Mouse (Mus musculus): ENCODE measurements around the gene Smim23. TPM values are rescaled to one million over a fixed set of nuclear protein-coding genes. Genes with fewer than 3 reads are reported as not detected.

Smim23 gene
- polyA plus RNA-seq, 1 experiment, result not detected

DNA sequence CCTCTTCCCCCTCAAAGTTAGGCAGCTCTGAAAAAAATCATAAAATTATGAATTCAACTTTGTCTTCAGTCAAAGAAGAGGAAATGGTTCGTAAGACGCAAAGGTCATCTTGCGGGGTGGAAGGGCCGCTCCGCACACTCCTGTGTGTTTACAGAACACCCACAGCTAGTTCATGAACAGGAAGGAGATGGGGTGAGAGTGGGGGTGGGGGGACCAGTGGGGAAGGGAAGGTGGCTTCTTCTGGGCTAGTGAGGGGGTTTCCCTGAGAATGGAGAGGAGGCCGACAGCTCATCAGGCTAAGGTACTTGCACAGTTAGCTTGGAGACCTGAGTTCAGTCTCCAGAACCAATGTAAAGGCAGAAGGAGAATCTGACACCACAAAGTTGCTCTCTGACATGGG lies 22.7 kb downstream of the Smim23 start:
- no peak for DNase-seq (ENCODE audit: low read depth in 1 of 2, low spot score in 2 of 2)
- no peak overlapping the region for H3K27ac ChIP-seq (ENCODE audit: insufficient read depth, low read length)
- no peaks in the 10 kb centered on the region for H3K4me1 ChIP-seq (ENCODE audit: control insufficient read depth, insufficient read depth, insufficient read length)
- TF ChIP-seq POLR2A (IDR thresholded peaks at IDR 0.05; ENCODE audit: low read depth, low read length) (no peak), CTCF (IDR thresholded peaks at IDR 0.05; ENCODE audit: extremely low read depth, insufficient read depth, insufficient read length, insufficient replicate concordance) (no peak)
- H3K4me3 ChIP-seq (ENCODE audit: extremely low read depth, insufficient read depth, insufficient read length), result no peak overlapping the region
- no peaks in the 10 kb centered on the region for H3K27me3 ChIP-seq (ENCODE audit: control insufficient read depth, insufficient read depth, low read length)
- no peaks in the 10 kb centered on the region for H3K36me3 ChIP-seq (ENCODE audit: control insufficient read depth, insufficient read depth, low read length)
- 29% methylated on average over 6 of the region's 6 CpGs for WGBS

DNA sequence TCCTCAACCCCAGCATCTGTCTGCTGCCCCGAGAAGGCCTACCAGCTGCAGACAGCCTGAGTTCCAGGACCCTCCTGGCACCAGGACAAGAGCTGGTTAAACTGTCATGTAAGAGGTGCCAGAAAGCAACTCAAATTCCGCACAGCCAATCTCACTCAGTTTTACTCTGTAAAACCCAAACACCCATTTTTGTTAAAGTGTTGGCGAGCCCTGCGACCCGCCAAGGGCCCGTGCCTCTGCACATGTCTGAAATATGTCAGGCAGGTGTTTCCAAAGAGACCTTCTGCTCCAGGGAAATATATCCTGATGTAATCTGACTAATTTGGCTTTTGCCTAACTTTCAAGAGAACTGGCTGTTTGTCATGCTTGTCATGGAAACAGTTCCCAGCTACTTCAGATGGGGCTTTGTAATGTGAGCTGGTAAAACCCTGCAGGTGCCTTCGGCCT lies 23.5 kb downstream of the Smim23 start:
- TF ChIP-seq CTCF (IDR thresholded peaks at IDR 0.05; ENCODE audit: extremely low read depth, insufficient read depth, insufficient read length, insufficient replicate concordance) (no peak), POLR2A (IDR thresholded peaks at IDR 0.05; ENCODE audit: low read depth, low read length) (no peak)
- 88% methylated on average over 7 of the region's 7 CpGs for WGBS

DNA sequence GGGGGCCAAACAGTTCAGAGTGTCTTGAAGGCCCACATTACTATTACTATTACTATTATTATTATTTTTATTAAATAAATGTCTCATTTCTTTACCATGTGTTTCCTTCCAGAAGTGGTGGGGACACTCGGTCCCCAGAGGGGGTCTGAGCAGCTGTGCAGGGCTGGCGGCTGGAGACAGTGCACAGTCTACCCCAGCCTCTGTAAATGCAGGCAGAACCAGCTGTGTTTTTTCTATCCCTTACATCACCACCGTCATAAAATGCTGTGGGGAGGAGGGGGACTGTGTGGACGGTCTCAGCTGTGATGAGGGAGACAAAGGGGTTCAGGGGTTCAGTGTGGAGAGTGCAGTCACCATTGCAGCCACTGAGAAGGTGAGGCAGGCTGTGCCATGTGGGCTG lies 26.0 kb downstream of the Smim23 start:
- H3K27ac ChIP-seq (ENCODE audit: insufficient read depth, low read length), result no peak overlapping the region
- H3K4me3 ChIP-seq (ENCODE audit: extremely low read depth, insufficient read depth, insufficient read length), result no peak overlapping the region
- DNase-seq (ENCODE audit: low read depth in 1 of 2, low spot score in 2 of 2), result no peak
- no peak for TF ChIP-seq CTCF (IDR thresholded peaks at IDR 0.05; ENCODE audit: extremely low read depth, insufficient read depth, insufficient read length, insufficient replicate concordance)
- TF ChIP-seq POLR2A (IDR thresholded peaks at IDR 0.05; ENCODE audit: low read depth, low read length), result no peak
- H3K36me3 ChIP-seq (ENCODE audit: control insufficient read depth, insufficient read depth, low read length), result no peaks in the 10 kb centered on the region
- WGBS, result 73% methylated on average over 4 of the region's 4 CpGs
- H3K27me3 ChIP-seq (ENCODE audit: control insufficient read depth, insufficient read depth, low read length), result no peaks in the 10 kb centered on the region
- no peaks in the 10 kb centered on the region for H3K4me1 ChIP-seq (ENCODE audit: control insufficient read depth, insufficient read depth, insufficient read length)

More for the DNA sequence above, 23.5 kb downstream of the Smim23 start:
- DNase-seq (ENCODE audit: low read depth in 1 of 2, low spot score in 2 of 2), result no peak
- Histone ChIP-seq H3K27me3 (ENCODE audit: control insufficient read depth, insufficient read depth, low read length) (no peaks in the 10 kb centered on the region), H3K4me3 (ENCODE audit: extremely low read depth, insufficient read depth, insufficient read length) (no peak overlapping the region), H3K36me3 (ENCODE audit: control insufficient read depth, insufficient read depth, low read length) (no peaks in the 10 kb centered on the region), H3K4me1 (ENCODE audit: control insufficient read depth, insufficient read depth, insufficient read length) (no peaks in the 10 kb centered on the region), H3K27ac (ENCODE audit: insufficient read depth, low read length) (no peak overlapping the region)

DNA sequence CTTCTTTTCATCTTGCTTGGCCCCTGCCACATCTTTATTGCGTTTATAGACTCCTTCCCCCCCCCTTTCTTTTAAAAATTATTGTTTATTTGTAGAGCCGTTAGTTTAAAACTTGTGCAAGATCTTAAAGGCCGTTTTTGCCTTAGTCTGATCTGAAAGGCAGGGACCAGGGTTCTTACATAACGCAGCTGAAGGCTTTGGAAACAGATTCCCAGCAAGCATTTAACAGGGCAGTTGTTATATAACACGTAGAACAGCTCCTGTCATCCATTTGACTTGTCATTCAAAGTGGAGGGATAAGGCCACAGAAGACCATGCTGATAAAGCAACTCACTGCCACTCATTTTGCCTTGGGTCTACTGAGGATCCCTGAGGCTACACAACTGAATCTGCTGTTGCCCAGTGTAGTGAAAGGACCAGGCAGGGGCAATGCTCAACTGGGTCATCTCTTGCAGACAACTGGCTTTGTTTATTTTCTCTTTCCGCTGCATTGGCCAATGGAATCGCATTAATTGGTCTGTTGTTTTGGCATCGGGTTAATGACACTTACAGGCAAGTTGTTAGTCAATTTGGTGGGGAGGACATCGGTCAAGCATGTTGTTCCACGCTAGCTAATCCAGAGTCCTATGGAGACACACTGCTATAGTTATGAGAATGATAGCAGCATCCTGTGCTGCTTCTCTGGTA lies 29.5 kb downstream of the Smim23 start:
- no peaks in the 10 kb centered on the region for H3K4me1 ChIP-seq (ENCODE audit: control insufficient read depth, insufficient read depth, insufficient read length)
- no peak overlapping the region for H3K27ac ChIP-seq (ENCODE audit: insufficient read depth, low read length)
- no peak for DNase-seq (ENCODE audit: low read depth in 1 of 2, low spot score in 2 of 2)
- WGBS, result 65% methylated on average over 10 of the region's 10 CpGs
- no peak for TF ChIP-seq CTCF (IDR thresholded peaks at IDR 0.05; ENCODE audit: extremely low read depth, insufficient read depth, insufficient read length, insufficient replicate concordance)
- H3K27me3 ChIP-seq (ENCODE audit: control insufficient read depth, insufficient read depth, low read length), result no peaks in the 10 kb centered on the region
- H3K4me3 ChIP-seq (ENCODE audit: extremely low read depth, insufficient read depth, insufficient read length), result no peak overlapping the region
- no peaks in the 10 kb centered on the region for H3K36me3 ChIP-seq (ENCODE audit: control insufficient read depth, insufficient read depth, low read length)

DNA sequence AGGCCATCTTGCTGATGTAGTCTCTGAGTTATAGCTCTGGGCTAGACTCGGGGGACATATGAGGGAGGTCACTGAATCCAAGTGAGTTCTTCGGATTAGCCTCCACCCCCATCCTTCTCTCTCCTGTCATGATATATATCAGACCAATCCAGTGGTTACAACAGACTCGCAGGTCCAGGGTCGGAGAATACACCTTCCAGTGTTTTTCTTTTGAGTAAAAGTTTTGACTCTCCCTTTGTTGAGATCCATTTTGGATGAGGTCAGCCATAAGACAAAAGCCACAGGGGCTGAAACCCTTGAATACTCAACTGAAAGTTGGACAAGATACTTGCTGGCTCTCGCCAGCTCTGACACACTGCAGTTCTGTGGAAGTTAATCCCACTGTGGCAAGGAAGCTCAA lies 38.2 kb downstream of the Smim23 start:
- H3K27me3 ChIP-seq (ENCODE audit: control insufficient read depth, insufficient read depth, low read length), result no peaks in the 10 kb centered on the region
- no peaks in the 10 kb centered on the region for H3K36me3 ChIP-seq (ENCODE audit: control insufficient read depth, insufficient read depth, low read length)
- DNase-seq (ENCODE audit: low read depth in 1 of 2, low spot score in 2 of 2), result no peak
- H3K4me1 ChIP-seq (ENCODE audit: control insufficient read depth, insufficient read depth, insufficient read length), result no peaks in the 10 kb centered on the region
- WGBS, result 83% methylated on average over 5 of the region's 5 CpGs
- no peak overlapping the region for H3K4me3 ChIP-seq (ENCODE audit: extremely low read depth, insufficient read depth, insufficient read length)
- H3K27ac ChIP-seq (ENCODE audit: insufficient read depth, low read length), result no peak overlapping the region
- no peak for TF ChIP-seq CTCF (IDR thresholded peaks at IDR 0.05; ENCODE audit: extremely low read depth, insufficient read depth, insufficient read length, insufficient replicate concordance)
- TF ChIP-seq POLR2A (IDR thresholded peaks at IDR 0.05; ENCODE audit: low read depth, low read length), result no peak

DNA sequence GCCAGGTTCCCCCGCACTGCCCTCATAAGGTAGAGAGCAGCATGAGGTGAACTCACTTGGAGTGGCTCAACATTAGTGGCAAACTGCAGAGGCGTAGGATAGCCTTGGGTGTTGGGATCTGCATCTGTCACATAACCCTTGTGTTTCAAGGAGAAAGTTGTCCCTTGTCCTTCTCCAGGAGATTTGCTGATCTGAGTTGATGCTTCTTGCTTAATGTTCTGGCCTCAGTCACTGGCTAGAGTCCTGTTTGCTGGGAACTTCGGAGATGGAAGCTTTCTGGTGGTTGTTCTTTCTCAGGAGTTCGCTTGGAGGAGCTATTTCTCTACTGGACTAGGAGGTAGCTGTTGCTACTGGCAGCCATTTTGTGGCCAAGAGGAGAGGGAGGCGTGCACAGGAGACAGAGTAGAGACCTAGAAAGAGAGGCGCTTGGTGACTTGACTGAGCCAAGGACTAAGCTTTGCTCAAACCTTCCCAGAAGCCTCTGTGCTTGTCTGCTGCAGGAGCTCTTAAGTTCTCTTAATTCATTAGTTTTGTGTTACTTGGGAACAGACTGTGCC lies 38.7 kb downstream of the Smim23 start:
- WGBS, result 85% methylated on average over 6 of the region's 6 CpGs
- no peak for DNase-seq (ENCODE audit: low read depth in 1 of 2, low spot score in 2 of 2)
- no peaks in the 10 kb centered on the region for H3K36me3 ChIP-seq (ENCODE audit: control insufficient read depth, insufficient read depth, low read length)
- no peak overlapping the region for H3K4me3 ChIP-seq (ENCODE audit: extremely low read depth, insufficient read depth, insufficient read length)
- H3K27ac ChIP-seq (ENCODE audit: insufficient read depth, low read length), result no peak overlapping the region
- TF ChIP-seq CTCF (IDR thresholded peaks at IDR 0.05; ENCODE audit: extremely low read depth, insufficient read depth, insufficient read length, insufficient replicate concordance), result no peak
- no peak for TF ChIP-seq POLR2A (IDR thresholded peaks at IDR 0.05; ENCODE audit: low read depth, low read length)
- H3K4me1 ChIP-seq (ENCODE audit: control insufficient read depth, insufficient read depth, insufficient read length), result no peaks in the 10 kb centered on the region
- no peaks in the 10 kb centered on the region for H3K27me3 ChIP-seq (ENCODE audit: control insufficient read depth, insufficient read depth, low read length)

DNA sequence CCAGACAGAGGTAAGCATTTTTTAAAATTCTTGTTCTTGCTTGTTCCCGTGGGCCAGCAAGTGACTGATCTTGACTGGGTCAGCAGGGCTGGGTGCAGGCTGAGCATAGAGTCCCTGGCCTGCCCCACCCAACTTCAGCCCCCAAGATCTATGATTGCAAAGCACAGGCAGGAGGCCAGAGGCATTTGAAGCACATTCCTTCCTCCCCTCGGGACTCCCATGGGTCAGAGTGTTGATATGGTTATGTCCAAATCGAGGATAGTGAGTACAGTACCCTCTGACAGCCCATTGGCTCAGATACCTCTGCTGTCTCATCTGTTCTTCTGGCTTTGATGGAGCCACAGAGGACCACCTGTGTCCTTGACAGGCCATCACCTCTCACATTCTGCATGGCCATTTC lies 41.7 kb downstream of the Smim23 start:
- 72% methylated on average over 3 of the region's 3 CpGs for WGBS
- Histone ChIP-seq H3K27ac (ENCODE audit: insufficient read depth, low read length) (no peak overlapping the region), H3K4me1 (ENCODE audit: control insufficient read depth, insufficient read depth, insufficient read length) (no peaks in the 10 kb centered on the region), H3K27me3 (ENCODE audit: control insufficient read depth, insufficient read depth, low read length) (no peaks in the 10 kb centered on the region), H3K36me3 (ENCODE audit: control insufficient read depth, insufficient read depth, low read length) (no peaks in the 10 kb centered on the region), H3K4me3 (ENCODE audit: extremely low read depth, insufficient read depth, insufficient read length) (no peak overlapping the region)
- no peak for DNase-seq (ENCODE audit: low read depth in 1 of 2, low spot score in 2 of 2)
- TF ChIP-seq POLR2A (IDR thresholded peaks at IDR 0.05; ENCODE audit: low read depth, low read length) (no peak), CTCF (IDR thresholded peaks at IDR 0.05; ENCODE audit: extremely low read depth, insufficient read depth, insufficient read length, insufficient replicate concordance) (no peak)
